Mouse (Mus musculus): ENCODE results near the gene Clcn1. TPM values are rescaled to one million over a fixed set of nuclear protein-coding genes. Genes with fewer than 3 reads are reported as not detected.

The Clcn1 gene
- polyA plus RNA-seq, 1 experiment from 2014 or later: 0.18 TPM

DNA sequence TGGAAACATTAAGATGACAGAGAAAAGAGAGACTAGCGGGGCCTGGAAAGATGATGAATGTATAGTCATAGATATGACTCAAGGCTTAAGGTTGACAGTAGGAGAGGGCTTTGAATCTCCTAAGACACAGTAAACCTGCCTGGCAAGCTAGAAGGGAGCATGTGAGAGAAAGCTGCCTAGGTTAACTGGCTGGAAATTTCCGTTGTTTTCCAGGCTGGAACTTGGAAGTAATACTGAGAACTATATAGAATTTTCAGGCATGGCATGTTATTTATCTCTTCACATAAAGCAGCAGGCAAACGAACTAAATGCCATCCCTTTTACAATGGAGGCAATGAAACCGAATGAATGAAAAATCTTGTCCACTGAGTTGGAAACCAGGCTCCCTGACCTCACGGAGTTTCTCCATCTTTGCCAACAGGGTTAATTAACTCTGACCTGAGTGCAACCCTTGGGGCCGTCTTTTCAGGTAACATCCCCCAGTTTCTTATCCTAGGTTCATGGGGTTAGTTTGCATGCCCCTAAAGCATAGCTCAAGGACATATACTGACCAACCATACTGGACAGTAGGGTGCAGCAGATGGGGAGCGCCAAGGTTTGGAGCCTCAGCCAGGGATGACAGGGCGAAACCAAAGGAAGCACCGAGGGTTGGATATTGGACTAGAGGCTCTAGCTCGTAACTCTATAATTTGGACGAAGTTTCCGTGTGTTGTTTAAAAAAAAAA, 62.0 kb downstream of the Clcn1 start:
- no peaks in the 10 kb centered on the region for H3K9me3 ChIP-seq (ENCODE audit: control insufficient read depth)
- peak overlapping the region; percentile 89; the same call in 1 of the 2 replicates for H3K4me3 ChIP-seq (ENCODE audit: low read depth, low read length)
- no peak for TF ChIP-seq CTCF (IDR thresholded peaks at IDR 0.05; ENCODE audit: low read depth)
- H3K27me3 ChIP-seq (replicated peaks; ENCODE audit: control insufficient read depth, insufficient read depth, low read length): no peaks in the 10 kb centered on the region
- no peak overlapping the region for H3K27ac ChIP-seq (ENCODE audit: low read depth, low read length)
- H3K4me2 ChIP-seq (replicated peaks; ENCODE audit: low read depth): peak overlapping the region; percentile 96; the same call in 1 of the 2 replicates
- no peak for ATAC-seq
- peaks cover 18% of the 10 kb centered on the region for H3K4me1 ChIP-seq (replicated peaks; ENCODE audit: control insufficient read depth, insufficient read depth, low read length)
- WGBS: 43% methylated on average over 12 of the region's 12 CpGs
- no peak overlapping the region for H3K9ac ChIP-seq (ENCODE audit: low read depth, low read length)
- peaks cover 6% of the 10 kb centered on the region; the same call in 1 of the 2 replicates for H3K36me3 ChIP-seq (ENCODE audit: control insufficient read depth, insufficient read depth)

DNA sequence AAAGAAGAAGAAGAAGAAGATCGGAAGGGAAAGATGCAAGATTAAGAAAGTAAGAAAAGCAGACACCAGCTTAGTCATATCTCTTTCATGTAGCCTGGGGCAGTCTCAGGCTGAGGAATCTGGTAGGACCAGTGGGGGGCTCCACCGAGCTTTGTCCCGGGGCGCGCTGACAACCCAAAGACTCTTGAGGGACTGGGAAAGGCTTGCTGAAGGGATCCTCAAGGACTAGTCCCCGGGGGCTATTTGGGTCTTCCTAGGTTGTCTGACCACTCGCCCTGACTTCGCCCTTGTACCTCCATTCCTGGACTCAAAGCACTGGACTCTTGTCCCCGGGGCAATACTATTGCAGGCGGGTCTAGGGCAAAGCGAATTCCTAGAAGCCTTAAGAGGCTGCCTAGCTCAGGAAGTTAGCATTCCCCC, 62.5 kb downstream of the Clcn1 start:
- Histone ChIP-seq H3K9ac (ENCODE audit: low read depth, low read length) (peak overlapping the region; percentile 91), H3K4me3 (ENCODE audit: low read depth, low read length) (peak overlapping the region; percentile 89), H3K27me3 (replicated peaks; ENCODE audit: control insufficient read depth, insufficient read depth, low read length) (no peaks in the 10 kb centered on the region), H3K27ac (ENCODE audit: low read depth, low read length) (peak overlapping the region; percentile 93), H3K4me1 (replicated peaks; ENCODE audit: control insufficient read depth, insufficient read depth, low read length) (peaks cover 20% of the 10 kb centered on the region), H3K4me2 (replicated peaks; ENCODE audit: low read depth) (peak overlapping the region; percentile 96), H3K36me3 (ENCODE audit: control insufficient read depth, insufficient read depth) (peaks cover 9% of the 10 kb centered on the region; the same call in 1 of the 2 replicates), H3K9me3 (ENCODE audit: control insufficient read depth) (no peaks in the 10 kb centered on the region)
- TF ChIP-seq CTCF (IDR thresholded peaks at IDR 0.05; ENCODE audit: low read depth): peak; percentile 75
- ATAC-seq: peak; percentile 52
- WGBS: 0% methylated on average over 11 of the region's 11 CpGs

DNA sequence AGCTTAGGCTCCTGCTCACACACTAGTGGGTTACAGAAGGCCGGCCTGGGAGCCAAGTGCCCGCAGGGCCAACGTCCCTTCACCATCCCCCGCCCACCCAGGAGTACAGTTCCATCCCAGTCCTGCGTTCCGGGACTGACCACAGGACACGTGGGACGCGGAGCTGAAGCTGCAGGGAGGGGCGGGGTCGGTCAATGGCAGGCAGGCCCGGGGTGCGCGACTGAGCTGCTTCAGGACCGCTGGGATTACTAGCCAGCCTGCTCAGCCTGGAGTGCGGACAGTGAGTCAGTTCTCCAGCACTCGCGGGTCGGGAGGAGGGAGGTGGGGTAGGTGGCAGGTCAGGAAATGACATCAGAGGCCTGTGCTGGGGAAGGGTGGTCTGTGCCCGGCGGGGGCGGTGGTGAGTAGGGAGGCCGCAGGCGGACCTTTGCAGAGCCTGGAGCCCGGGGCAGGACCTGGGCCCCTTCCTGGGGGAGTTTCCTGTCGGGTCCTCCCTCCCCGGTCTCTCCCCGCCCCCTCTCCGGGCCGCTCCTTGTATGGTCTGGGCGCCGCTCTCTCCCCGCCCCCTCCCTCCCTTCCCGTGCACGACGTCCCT, 63.0 kb downstream of the Clcn1 start, which contains the start of gene Zyx:
TSS of gene Zyx (plus strand) at position 205 of the 595 bp plus-strand sequence.
- under 1% methylated on average over 23 of the region's 36 CpGs for WGBS
- peaks cover 9% of the 10 kb centered on the region; the same call in 1 of the 2 replicates for H3K36me3 ChIP-seq (ENCODE audit: control insufficient read depth, insufficient read depth)
- peak within 1 kb of the TSS; percentile 96 for H3K4me2 ChIP-seq (replicated peaks; ENCODE audit: low read depth)
- H3K27me3 ChIP-seq (replicated peaks; ENCODE audit: control insufficient read depth, insufficient read depth, low read length): no peaks in the 10 kb centered on the region
- no peaks in the 10 kb centered on the region for H3K9me3 ChIP-seq (ENCODE audit: control insufficient read depth)
- peak; percentile 68 for TF ChIP-seq CTCF (IDR thresholded peaks at IDR 0.05; ENCODE audit: low read depth)
- ATAC-seq: peak; percentile 94
- H3K27ac ChIP-seq (ENCODE audit: low read depth, low read length): peak within 1 kb of the TSS; percentile 93
- peak within 1 kb of the TSS; percentile 91 for H3K9ac ChIP-seq (ENCODE audit: low read depth, low read length)
- peaks cover 20% of the 10 kb centered on the region for H3K4me1 ChIP-seq (replicated peaks; ENCODE audit: control insufficient read depth, insufficient read depth, low read length)
- peak within 1 kb of the TSS; percentile 89 for H3K4me3 ChIP-seq (ENCODE audit: low read depth, low read length)

DNA sequence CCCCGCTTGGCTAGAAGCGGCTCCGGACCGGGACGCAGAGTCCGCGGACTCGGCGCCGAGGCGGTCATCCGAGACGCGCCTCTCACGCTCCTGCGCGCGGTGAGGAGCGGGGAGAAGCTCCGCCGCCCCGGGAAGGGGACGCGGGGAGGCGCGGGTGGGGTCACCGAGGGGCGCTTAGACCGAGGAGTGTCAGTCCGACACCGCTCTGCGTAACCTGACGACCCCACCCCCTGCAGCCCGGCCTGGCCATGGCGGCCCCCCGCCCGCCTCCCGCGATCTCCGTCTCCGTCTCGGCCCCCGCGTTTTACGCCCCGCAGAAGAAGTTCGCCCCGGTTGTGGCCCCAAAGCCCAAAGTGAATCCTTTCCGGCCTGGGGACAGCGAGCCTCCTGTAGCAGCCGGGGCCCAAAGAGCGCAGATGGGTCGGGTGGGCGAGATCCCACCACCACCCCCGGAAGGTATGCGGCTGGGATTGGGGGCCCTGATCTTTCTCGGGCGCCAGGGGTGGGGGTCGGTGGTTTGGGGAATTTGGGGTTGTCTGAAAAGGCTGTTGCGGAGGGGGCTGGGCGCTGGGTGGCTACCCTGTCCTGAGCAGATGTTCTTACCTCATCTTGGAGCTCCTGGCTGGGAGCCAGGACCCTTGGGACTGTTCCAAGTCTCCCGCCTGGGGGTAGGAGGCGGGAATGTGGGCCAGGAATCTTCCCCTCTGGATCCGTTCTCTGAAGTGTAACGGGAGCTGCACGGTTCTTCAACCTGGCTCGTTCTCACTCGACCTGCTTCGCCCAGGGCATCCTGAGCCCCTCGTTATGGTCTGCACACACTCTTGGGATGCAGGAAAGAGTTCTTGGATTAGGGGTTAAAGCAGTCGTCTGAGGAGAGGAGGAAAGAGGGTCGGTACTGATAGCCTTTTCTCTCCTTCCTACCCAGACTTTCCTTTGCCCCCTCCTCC, 63.8 kb downstream of the Clcn1 start:
- H3K4me2 ChIP-seq (replicated peaks; ENCODE audit: low read depth): peak overlapping the region; percentile 96
- H3K4me3 ChIP-seq (ENCODE audit: low read depth, low read length): peak overlapping the region; percentile 89
- peaks cover 10% of the 10 kb centered on the region for H3K36me3 ChIP-seq (ENCODE audit: control insufficient read depth, insufficient read depth)
- WGBS: 1% methylated on average over 69 of the region's 72 CpGs
- H3K4me1 ChIP-seq (replicated peaks; ENCODE audit: control insufficient read depth, insufficient read depth, low read length): peaks cover 20% of the 10 kb centered on the region
- ATAC-seq: peak; percentile 12
- H3K27me3 ChIP-seq (replicated peaks; ENCODE audit: control insufficient read depth, insufficient read depth, low read length): no peaks in the 10 kb centered on the region
- H3K9me3 ChIP-seq (ENCODE audit: control insufficient read depth): no peaks in the 10 kb centered on the region
- H3K27ac ChIP-seq (ENCODE audit: low read depth, low read length): peak overlapping the region; percentile 93
- peak overlapping the region; percentile 91 for H3K9ac ChIP-seq (ENCODE audit: low read depth, low read length)
- TF ChIP-seq CTCF (IDR thresholded peaks at IDR 0.05; ENCODE audit: low read depth): no peak

DNA sequence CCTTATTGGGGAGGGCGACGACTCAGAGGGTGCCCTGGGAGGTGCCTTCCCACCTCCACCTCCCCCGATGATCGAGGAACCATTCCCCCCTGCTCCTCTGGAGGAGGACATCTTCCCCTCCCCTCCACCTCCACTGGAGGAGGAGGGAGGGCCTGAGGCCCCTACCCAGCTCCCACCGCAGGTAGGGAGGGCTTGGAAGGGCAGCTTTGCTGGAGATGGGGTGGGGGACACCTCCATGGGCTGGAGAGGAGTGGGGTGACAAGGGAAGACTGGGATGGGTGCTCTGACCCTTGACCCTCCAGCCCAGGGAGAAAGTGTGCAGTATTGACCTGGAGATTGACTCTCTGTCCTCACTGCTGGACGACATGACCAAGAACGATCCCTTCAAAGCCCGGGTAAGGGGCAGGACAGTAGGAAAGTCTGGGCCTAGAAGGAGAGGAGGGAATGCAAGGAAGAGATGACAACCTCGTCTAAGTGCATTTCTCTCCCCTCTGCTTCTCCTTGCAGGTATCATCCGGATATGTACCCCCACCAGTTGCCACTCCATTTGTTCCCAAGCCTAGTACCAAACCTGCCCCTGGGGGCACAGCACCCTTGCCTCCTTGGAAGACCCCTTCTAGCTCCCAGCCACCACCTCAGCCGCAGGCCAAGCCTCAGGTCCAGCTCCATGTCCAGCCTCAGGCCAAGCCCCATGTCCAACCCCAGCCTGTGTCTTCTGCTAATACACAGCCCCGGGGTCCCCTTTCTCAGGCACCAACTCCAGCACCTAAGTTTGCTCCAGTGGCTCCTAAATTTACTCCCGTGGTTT, 64.7 kb downstream of the Clcn1 start:
- no peak for ATAC-seq
- H3K36me3 ChIP-seq (ENCODE audit: control insufficient read depth, insufficient read depth): peaks cover 19% of the 10 kb centered on the region
- WGBS: 41% methylated on average over 13 of the region's 13 CpGs
- peaks cover 20% of the 10 kb centered on the region for H3K4me1 ChIP-seq (replicated peaks; ENCODE audit: control insufficient read depth, insufficient read depth, low read length)
- H3K27me3 ChIP-seq (replicated peaks; ENCODE audit: control insufficient read depth, insufficient read depth, low read length): no peaks in the 10 kb centered on the region
- no peaks in the 10 kb centered on the region for H3K9me3 ChIP-seq (ENCODE audit: control insufficient read depth)
- TF ChIP-seq CTCF (IDR thresholded peaks at IDR 0.05; ENCODE audit: low read depth): no peak
- H3K4me2 ChIP-seq (replicated peaks; ENCODE audit: low read depth): peak overlapping the region; percentile 96
- peak overlapping the region; percentile 89 for H3K4me3 ChIP-seq (ENCODE audit: low read depth, low read length)
- no peak overlapping the region for H3K27ac ChIP-seq (ENCODE audit: low read depth, low read length)
- H3K9ac ChIP-seq (ENCODE audit: low read depth, low read length): peak overlapping the region; percentile 91
